In genomic region chr16:17561128-17561750, GRCm38 (mm10) we compare ENCODE assay signal across 7 mouse cellular contexts. TPM values are rescaled to one million over a fixed set of nuclear protein-coding genes. Genes with fewer than 3 reads are reported as not detected.
A peak's percentile ranks its signal among the peaks of the same experiment; 100 is the strongest.
DNase-seq lines count a peak whose midpoint lies in the region; ATAC-seq and TF ChIP-seq lines count a peak whose summit lies in the region.

Gene Lrrc74b, minus strand, starts transcription at chr16:17561247.

- no peaks in the 10 kb centered on the region for H3K27me3 ChIP-seq in intestine, postnatal 0 days (replicated peaks; ENCODE audit: control insufficient read depth, insufficient read depth, low read length)

- no peaks in the 10 kb centered on the region for H3K9me3 ChIP-seq in intestine, postnatal 0 days (ENCODE audit: control insufficient read depth)

- TF ChIP-seq CTCF in intestine, postnatal 0 days (IDR thresholded peaks at IDR 0.05; ENCODE audit: low read depth) = no peak
- no peak for TF ChIP-seq CTCF in lung, adult 2 months (IDR thresholded peaks at IDR 0.05; ENCODE audit: insufficient read depth, low read length)

- H3K4me3 ChIP-seq in intestine, postnatal 0 days (ENCODE audit: low read depth, low read length) = peak within 1 kb of the TSS; percentile 26
- peak within 1 kb of the TSS; percentile 39 for H3K4me3 ChIP-seq in lung, adult 2 months (replicated peaks; ENCODE audit: extremely low read depth, low read depth, low read length)

- peak within 1 kb of the TSS; percentile 59 for H3K4me2 ChIP-seq in intestine, postnatal 0 days (replicated peaks; ENCODE audit: low read depth)

- H3K4me1 ChIP-seq in intestine, postnatal 0 days (replicated peaks; ENCODE audit: control insufficient read depth, insufficient read depth, low read length) = peaks cover 3% of the 10 kb centered on the region
- 0 out of 2 replicates have a peak, but pooled peaks cover 2% of the 10 kb centered on the region for H3K4me1 ChIP-seq in lung, adult 2 months (ENCODE audit: control insufficient read depth, insufficient read depth, low read length)

- H3K36me3 ChIP-seq in intestine, postnatal 0 days (ENCODE audit: control insufficient read depth, insufficient read depth) = no peaks in the 10 kb centered on the region

- peak; percentile 86 for DNase-seq in ZHBTc4 (ENCODE audit: low read depth, low spot score)
- peak; percentile 85 for DNase-seq in embryo, embryonic 11 days
- DNase-seq in heart, adult 18-20 months = peak; percentile 76 to 78
- peak; percentile 65 for DNase-seq in lung, adult 2 months
- DNase-seq in ovary, postnatal 36 days (ENCODE audit: low spot score) = peak; percentile 74
- no peak for DNase-seq in cerebellum, adult 11-12 months

- WGBS in intestine, postnatal 0 days = 3% methylated on average over 22 of the region's 22 CpGs
- 3% methylated on average over 22 of the region's 22 CpGs for WGBS in lung, adult 2 months

- ATAC-seq in intestine, postnatal 0 days = peak; percentile 60

- H3K27ac ChIP-seq in intestine, postnatal 0 days (ENCODE audit: low read depth, low read length) = peak within 1 kb of the TSS; percentile 57; the same call in 1 of the 2 replicates

- no peak; the same call in 1 of the 2 replicates for TF ChIP-seq POLR2A in lung, adult 2 months (IDR thresholded peaks at IDR 0.05; ENCODE audit: borderline replicate concordance, extremely low read depth, low read depth, low read length)

- peak within 1 kb of the TSS; percentile 40; the same call in 1 of the 2 replicates for H3K9ac ChIP-seq in intestine, postnatal 0 days (ENCODE audit: low read depth, low read length)

RNA-seq across cellular contexts. Expression of gene Lrrc74b, which starts in this region (rescaled TPM):
- total RNA-seq in heart, adult 18-20 months (2021) = not detected
- 0.44 and 0.80 TPM in 2 replicates for polyA plus RNA-seq in intestine, postnatal 0 days (2015; fragmentation: Nextera tagmentation; extraction: Ambion mirVana)
- 7.3 and 9.5 TPM in 2 replicates for polyA plus RNA-seq in lung, adult 2 months (2012; rRNA removed)

Comparison
In these comparisons a context has a peak if more than half of its experiments do, and no peak if none do; other contexts are left out.
1. Peak in DNase-seq in heart, adult 18-20 months; RNA of the gene not detected or under 1 TPM.
2. Peak in ATAC-seq, H3K4me3 ChIP-seq, H3K27ac ChIP-seq, H3K9ac ChIP-seq and H3K4me2 ChIP-seq in intestine, postnatal 0 days; RNA of the gene not detected or under 1 TPM.